Mouse (Mus musculus): ENCODE data around the gene Cisd2.

Gene Cisd2

DNA sequence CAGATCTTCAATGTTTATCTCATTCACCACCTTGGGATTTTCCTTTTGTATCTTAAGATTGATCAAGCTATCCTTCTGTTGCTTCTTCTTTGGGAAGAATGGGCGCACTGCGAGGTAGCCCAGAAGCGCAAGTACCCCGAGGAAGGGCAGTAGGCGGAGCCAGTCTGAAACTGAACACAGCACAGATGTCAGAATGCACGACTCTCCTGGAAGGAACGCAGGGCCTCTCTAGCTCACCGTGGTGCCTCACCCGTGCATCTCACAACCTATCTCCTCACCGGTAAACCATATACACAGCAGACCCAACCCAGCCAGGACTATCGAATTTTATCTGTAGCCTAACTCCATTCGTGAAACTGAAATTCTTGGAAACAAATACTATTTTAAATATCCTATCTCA, 12.7 kb downstream of the Cisd2 start:
- DNase-seq (ENCODE audit: low read depth, low spot score), result no peak

DNA sequence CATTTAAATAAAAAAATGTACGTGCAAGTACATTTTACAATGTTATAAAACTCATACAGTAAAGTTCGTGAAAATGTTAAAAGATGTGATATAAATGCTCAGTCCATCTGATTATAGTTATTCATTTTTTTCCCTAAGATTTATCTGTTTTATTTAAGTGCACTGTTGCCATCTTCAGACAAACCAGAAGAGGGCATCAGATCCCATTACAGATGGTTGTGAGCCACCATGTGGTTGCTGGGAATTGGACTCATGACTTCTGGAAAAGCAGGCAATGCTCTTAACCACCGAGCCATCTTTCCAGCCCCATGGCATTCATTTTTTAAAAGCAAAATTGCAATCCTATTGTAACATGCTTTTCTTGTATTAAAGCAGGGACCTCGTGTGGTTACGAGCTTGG, 14.5 kb downstream of the Cisd2 start:
- no peak for DNase-seq (ENCODE audit: low read depth, low spot score)

DNA sequence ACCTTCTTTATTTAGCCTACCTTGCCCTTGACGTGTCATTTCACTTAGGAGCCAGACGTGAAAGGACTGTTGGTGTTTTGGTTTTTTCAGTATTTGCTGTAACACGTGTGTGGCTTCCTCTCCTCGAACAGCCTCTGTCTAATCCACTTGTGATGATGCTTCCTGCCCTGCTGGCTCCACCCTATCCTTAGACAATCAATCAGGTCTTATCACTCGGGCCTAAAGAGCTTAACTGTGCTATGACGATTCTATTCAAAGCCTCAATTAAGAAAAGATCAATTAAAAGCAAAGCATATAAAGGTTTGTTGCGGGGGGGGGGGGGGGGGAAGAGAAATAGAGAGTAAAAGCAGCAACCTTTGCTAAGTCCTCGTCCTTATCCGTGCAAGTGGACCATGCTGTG, 16.4 kb downstream of the Cisd2 start:
- no peak for DNase-seq (ENCODE audit: low read depth, low spot score)

DNA sequence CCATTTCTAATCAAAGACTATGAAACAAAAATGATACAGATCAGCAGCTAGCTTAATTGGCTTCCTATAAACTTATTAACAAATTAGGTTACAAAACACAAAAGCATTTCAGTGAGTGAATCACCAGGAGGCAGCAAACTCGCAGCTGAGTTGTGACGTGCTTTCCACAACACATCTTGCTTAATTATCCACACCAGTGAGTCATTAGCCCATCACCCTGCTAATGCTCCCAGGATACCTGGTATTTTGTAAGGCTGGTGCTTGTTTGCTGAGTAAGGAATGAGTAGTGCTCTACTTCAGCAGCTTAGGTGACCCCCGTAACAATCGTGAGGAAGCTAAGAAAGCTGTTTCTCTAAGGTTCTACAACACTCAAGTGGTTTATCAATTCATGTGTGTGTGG, 19.1 kb downstream of the Cisd2 start:
- no peak for DNase-seq (ENCODE audit: low read depth, low spot score)

DNA sequence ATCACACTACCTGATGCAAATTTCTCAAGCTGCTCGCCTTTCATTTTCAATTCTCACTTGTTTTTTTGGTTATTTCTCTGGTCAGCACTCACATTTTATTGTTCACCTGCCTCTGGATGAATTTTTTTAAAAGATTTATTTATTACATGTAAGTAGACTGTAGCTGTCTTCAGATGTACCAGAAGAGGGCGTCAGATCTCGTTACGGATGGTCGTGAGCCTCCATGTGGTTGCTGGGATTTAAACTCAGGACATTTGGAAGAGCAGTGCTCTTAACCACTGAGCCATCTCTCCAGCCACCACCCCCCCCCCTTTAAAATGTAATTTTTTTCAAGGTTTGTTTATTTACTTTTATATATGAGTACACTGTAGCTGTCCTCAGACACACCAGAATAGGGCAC, 19.9 kb downstream of the Cisd2 start:
- DNase-seq (ENCODE audit: low read depth, low spot score), result no peak

DNA sequence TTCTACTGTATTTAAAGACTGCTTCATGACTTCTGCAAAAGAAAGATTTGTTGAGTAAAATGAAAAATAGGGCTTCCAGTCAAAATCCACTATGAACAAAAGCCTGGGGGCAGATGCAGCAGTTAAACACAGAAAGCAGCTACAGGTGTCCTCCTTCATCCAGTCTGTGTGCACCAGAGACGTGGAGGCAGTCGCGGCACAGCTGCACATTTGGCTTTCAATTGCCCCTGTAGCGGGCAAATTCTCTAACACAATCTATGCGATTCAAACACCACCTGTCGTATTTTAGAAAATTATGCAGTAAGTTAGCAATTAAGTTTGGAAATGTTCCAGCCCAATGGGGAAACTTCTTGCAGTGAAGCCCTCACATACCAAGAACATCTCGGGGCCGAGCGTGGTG, 20.5 kb downstream of the Cisd2 start:
- no peak for DNase-seq (ENCODE audit: low read depth, low spot score)

DNA sequence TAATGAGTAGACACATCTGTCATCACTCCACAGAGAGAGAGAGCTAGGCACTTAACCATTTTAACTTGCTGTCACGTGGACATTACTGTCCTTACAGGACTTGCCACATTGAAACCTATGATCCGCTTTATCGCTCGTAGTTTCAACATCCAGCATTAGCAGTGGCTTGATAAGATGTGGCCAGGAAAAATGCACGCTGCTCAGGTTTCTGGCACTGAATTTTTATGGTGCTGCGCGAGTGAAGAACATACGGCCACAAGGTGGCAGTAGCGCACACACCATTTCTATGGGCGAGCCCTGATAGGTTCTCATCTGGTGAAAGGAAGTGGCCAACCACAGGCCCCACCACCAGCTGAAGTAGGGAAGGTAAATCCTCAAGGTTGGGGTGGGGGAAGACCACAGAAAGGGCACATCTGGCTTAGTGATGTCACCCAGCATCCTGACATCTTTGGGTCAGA, 21.5 kb downstream of the Cisd2 start:
- peak; percentile 72 for DNase-seq (ENCODE audit: low read depth, low spot score)

DNA sequence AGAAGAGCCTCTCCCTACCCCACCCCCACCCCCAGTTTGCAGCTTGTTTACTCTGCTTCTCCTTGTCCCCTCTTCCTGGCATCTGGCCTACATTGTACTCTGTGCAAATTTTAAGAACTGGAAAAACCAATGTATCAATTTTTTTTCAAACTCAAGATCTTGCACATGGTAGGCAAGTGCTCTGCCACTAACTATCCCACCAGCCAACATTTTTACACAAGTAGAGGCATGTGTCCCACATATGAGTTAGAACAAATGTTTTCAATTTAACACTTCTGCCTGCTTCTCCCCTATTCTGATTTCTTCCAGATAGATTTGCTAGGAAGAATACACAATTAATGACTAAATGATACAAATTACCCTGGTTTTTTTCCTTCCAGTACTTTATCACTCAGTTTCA, 26.6 kb downstream of the Cisd2 start:
- DNase-seq (ENCODE audit: low read depth, low spot score), result no peak

DNA sequence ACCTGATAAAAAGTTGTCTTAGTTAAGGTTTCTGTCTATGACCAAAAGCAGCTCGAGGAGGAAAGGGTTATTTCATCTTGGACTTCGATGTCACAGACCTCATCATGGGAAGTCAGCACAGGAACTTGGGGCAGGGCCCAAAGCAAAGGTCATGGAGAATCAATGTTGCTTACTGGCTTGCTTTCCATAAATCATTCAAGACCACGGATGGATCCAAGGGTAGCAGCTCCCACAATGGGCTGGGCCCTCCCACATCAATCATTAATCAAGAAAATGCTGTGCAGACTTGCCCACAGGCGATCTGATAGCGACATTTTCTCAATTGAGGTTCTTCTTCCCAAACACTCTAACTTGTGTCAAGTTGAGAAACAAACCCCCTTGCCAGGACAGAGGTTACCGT, 27.6 kb downstream of the Cisd2 start:
- DNase-seq (ENCODE audit: low read depth, low spot score), result no peak

DNA sequence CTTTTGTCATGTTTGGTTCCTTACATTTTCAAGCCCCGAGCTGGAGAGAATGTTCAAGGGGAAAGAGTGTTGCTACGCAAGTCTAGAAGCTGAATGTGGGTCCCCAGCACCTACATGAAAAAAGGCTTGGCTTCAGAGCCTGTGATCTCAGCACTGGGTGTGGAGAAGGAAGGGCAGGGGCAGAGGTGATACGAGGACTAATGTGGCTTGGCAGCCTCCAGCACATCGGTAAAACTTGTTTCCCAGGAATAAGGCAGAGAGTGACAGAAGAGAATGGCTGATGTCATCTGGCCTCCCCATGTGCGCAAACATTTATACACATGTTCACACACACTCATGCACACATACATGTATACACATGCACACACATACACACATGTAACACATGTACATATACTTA, 28.6 kb downstream of the Cisd2 start:
- DNase-seq (ENCODE audit: low read depth, low spot score), result no peak

DNA sequence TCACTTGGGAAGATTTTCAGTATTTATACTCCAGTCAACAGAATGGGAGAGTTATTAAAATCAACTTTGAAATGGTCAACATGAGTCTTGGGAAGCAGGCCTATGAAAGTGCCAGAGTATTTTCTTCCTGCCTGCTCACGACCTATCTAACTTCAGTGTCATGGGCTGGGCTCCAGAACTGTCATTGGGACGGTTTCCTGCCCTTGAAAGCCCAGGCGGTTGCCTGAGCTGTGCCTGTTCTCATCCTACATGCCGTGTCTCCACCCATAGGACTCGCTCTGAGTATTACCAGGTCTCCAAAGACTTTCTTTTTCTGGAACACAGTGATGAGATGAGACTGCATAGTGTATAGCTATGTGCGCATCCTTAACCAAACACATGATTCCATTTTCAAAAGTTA, 30.5 kb downstream of the Cisd2 start:
- DNase-seq (ENCODE audit: low read depth, low spot score), result no peak

DNA sequence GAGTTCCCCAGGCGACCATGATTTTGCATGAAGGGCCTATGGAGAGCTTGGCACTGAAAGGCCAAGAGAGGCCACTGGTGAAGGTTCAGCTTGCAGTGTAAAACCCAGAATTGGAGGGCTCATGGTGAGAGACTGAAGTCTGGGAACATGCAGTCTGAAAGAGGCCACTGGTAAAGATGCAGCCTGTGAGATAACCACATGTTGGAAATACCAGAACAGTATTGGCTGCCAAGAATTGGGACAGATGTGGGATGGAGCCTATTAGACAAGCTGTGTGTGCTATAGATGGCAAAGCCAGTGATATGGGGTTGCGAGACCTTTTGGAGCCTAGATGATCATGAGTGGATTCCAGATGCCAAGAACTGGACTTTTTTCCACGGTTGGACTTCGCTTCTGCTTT, 43.9 kb downstream of the Cisd2 start:
- no peak for DNase-seq (ENCODE audit: low read depth, low spot score)

DNA sequence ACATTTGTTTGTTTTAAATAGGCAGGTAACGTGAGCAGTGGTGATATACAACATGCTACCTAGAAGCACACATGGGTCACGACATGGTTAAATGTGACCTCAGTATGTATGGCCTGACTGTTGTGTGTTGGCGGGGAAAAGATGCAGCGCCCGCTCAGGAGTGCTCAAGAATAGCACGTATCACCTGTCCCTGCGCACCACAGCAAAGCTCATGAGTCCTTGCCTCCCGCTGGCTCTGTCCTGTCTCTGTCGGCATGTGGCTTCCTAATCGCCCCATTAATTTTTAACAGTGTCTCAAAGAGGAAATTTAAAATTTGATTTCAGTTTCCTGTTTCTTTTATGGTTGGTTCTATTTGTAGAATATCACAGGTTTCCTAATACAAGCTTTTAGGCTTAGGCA, 46.3 kb downstream of the Cisd2 start:
- DNase-seq (ENCODE audit: low read depth, low spot score), result no peak

DNA sequence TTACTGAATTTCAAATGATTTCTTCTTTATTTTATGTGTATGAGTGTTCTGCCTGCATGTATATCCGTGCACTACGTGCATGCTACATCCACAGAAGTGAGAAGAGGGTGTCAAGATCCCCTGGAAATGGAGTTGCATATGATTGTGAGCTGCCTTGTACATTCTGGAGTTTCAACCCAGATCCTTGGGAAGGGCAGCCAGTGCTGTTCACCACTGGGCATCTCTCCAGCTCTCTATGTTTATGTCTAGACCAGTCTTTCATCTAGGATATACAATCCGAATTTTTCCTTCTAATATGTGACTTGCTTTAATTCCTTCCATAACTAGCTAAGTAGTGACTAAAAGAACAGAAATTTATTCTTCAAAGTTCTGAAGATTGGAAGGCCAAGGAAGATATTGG, 47.9 kb downstream of the Cisd2 start:
- DNase-seq (ENCODE audit: low read depth, low spot score), result no peak

DNA sequence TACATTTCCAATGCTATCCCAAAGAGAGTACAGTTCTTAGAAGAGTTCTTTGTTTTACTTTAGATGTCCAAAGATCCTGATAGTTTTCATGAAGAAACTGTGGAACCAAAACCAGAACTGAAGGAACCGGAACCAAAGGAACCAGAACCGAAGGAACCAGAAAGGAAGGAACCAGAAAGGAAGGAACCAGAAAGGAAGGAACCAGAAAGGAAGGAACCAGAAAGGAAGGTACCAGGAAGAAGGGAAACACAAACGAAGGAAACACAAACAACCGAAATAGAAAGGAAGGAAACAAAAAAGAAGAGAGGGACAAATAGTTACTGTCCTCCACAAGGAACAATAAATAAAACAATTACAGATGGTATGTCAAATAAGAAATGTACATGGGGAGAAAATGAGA, 66.3 kb downstream of the Cisd2 start:
- DNase-seq (ENCODE audit: low read depth, low spot score), result no peak

Data from skeletal muscle tissue, adult 2 months (tissue).